Mouse (Mus musculus): ENCODE data around the gene Abi2. TPM values are rescaled to one million over a fixed set of nuclear protein-coding genes. Genes with fewer than 3 reads are reported as not detected.

The Abi2 gene
- total RNA-seq (2014; rRNA removed) (300 and 336 TPM in 2 replicates), polyA plus RNA-seq (2015; fragmentation: Nextera tagmentation; extraction: Ambion mirVana) (99.5 and 116 TPM in 2 replicates)

DNA sequence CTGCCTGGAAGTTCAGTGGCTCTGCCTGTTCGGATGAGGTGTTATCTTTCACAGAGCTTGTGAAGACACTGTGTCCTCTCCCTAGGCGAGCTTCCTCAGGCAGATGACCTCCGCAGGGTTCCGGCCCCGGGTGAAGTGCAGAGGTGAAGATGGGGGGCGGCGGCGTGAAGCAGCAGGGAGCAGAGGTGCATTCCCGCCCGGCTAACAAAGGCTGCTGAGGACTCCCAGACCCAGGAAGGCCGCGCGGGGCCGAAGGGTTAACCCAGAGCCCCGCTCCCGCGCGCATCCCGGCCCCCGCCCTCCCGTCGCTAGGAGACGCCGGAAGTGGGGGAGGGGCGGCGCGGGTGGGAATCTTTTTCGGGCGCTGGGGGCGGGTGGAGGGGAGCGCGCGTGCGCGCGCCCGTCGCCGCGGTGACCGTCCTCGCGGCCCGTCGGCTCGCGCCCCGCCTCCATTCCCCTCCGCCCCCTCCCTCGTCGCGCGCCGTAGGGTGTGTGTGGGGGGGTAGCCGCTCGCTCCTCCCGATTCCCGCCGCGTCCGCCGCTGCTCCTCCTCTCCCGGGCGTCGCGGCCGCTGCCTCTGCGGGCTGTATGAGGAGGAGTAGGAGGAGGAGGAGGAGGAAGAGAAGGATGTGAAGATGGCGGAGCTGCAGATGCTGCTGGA, at the start of gene Abi2:
Abi2 (plus strand) TSS at position 452 of the 661 bp plus-strand sequence.
- DNase-seq, result peak; percentile 97
- WGBS, result 1% methylated on average over 30 of the region's 69 CpGs
- TF ChIP-seq CTCF (IDR thresholded peaks at IDR 0.05; ENCODE audit: low read depth), result no peak

DNA sequence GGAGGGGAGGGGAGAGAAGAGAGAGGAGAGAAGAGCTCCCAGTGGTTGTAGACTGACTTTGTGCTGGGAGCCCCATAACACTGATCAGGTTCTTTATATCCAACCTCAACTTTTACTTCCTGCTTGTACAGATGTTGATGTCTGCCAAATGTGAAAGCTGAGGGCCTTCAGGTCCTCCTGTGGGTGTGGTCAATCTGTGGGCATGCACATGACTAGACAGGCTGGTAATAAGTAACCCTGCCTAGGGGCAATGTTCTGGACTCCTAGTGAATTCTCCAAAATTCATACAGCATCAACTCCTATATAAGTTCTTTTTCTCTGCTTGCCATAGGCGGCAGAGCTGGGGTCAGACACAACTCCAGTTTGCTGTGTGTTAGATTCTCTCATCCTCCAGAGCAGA, 47.8 kb upstream of the Abi2 start:
- no peak for DNase-seq
- H3K9me3 ChIP-seq (ENCODE audit: low read length), result no peaks in the 10 kb centered on the region
- H3K4me3 ChIP-seq (ENCODE audit: low read depth, low read length), result no peak overlapping the region
- no peak overlapping the region for H3K4me2 ChIP-seq (ENCODE audit: low read depth)
- no peak overlapping the region for H3K27ac ChIP-seq (ENCODE audit: low read depth, low read length)
- ATAC-seq, result no peak
- H3K27me3 ChIP-seq (ENCODE audit: insufficient read depth, low read length), result no peaks in the 10 kb centered on the region
- 94% methylated on average over 1 of the region's 1 CpGs for WGBS
- H3K9ac ChIP-seq, result no peak overlapping the region
- TF ChIP-seq CTCF (IDR thresholded peaks at IDR 0.05; ENCODE audit: low read depth), result no peak
- H3K36me3 ChIP-seq (ENCODE audit: insufficient read depth), result no peaks in the 10 kb centered on the region
- no peaks in the 10 kb centered on the region for H3K4me1 ChIP-seq (ENCODE audit: insufficient read depth)

More for the DNA sequence above, at the start of gene Abi2:
- no peaks in the 10 kb centered on the region for H3K9me3 ChIP-seq (ENCODE audit: low read length)
- peak within 1 kb of the TSS; percentile 99 for H3K4me3 ChIP-seq (ENCODE audit: low read depth, low read length)
- no peaks in the 10 kb centered on the region for H3K36me3 ChIP-seq (ENCODE audit: insufficient read depth)
- peak; percentile 91 for ATAC-seq
- H3K4me2 ChIP-seq (ENCODE audit: low read depth), result peak within 1 kb of the TSS; percentile 60
- H3K9ac ChIP-seq, result peak within 1 kb of the TSS; percentile 96
- no peaks in the 10 kb centered on the region for H3K27me3 ChIP-seq (ENCODE audit: insufficient read depth, low read length)
- H3K27ac ChIP-seq (ENCODE audit: low read depth, low read length), result peak within 1 kb of the TSS; percentile 98
- H3K4me1 ChIP-seq (ENCODE audit: insufficient read depth), result peaks cover 4% of the 10 kb centered on the region; the same call in 1 of the 2 replicates

- no peak overlapping the region for H3K4me3 ChIP-seq (ENCODE audit: low read depth, low read length)
- H3K27ac ChIP-seq (ENCODE audit: low read depth, low read length), result no peak overlapping the region
- no peaks in the 10 kb centered on the region for H3K27me3 ChIP-seq (ENCODE audit: insufficient read depth, low read length)
- no peaks in the 10 kb centered on the region for H3K9me3 ChIP-seq (ENCODE audit: low read length)
- peaks cover 2% of the 10 kb centered on the region; the same call in 1 of the 2 replicates for H3K36me3 ChIP-seq (ENCODE audit: insufficient read depth)
- no peak for TF ChIP-seq CTCF (IDR thresholded peaks at IDR 0.05; ENCODE audit: low read depth)
- H3K4me1 ChIP-seq (ENCODE audit: insufficient read depth), result no peaks in the 10 kb centered on the region
- ATAC-seq (no peak), DNase-seq (no peak)
- H3K9ac ChIP-seq, result no peak overlapping the region
- 89% methylated on average over 1 of the region's 1 CpGs for WGBS
- H3K4me2 ChIP-seq (ENCODE audit: low read depth), result no peak overlapping the region
Observed at GRCm38 (mm10) chr1:60376556-60376955, 32.9 kb upstream of the Abi2 start.

DNA sequence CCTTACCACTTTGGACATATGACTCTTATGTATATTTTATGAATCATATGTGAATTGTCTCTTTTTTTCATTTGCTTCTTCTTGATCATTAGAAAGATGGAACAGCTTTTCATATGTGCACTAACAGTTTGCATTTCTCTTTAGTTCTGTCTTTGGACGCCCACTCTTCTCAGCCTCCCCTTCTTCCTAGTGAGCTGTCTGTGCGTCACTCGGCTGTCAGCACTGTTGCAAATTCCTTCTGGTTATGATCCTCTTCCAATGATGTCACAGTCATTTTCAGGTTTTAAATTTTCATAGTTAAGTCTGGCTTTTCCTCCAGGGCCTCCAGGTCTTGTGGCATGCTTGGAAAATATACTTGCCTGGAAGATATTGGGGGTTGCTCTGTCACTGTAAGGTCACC, 27.5 kb upstream of the Abi2 start:
- Histone ChIP-seq H3K4me2 (ENCODE audit: low read depth) (no peak overlapping the region), H3K27ac (ENCODE audit: low read depth, low read length) (no peak overlapping the region), H3K4me3 (ENCODE audit: low read depth, low read length) (no peak overlapping the region), H3K9me3 (ENCODE audit: low read length) (no peaks in the 10 kb centered on the region), H3K27me3 (ENCODE audit: insufficient read depth, low read length) (no peaks in the 10 kb centered on the region), H3K9ac (no peak overlapping the region), H3K36me3 (ENCODE audit: insufficient read depth) (0 out of 2 replicates have a peak, but pooled peaks cover 6% of the 10 kb centered on the region), H3K4me1 (ENCODE audit: insufficient read depth) (no peaks in the 10 kb centered on the region)
- no peak for TF ChIP-seq CTCF (IDR thresholded peaks at IDR 0.05; ENCODE audit: low read depth)
- 76% methylated on average over 3 of the region's 3 CpGs for WGBS
- ATAC-seq (no peak), DNase-seq (no peak)

GRCm38 (mm10) chr1:60404848-60405247, 4.6 kb upstream of the Abi2 start:
- DNase-seq, result no peak
- ATAC-seq, result no peak
- WGBS, result 98% methylated on average over 1 of the region's 1 CpGs

GRCm38 (mm10) chr1:60408501-60409167, 785 bp upstream of the Abi2 start:
- WGBS, result 16% methylated on average over 13 of the region's 13 CpGs
- Histone ChIP-seq H3K36me3 (ENCODE audit: insufficient read depth) (no peaks in the 10 kb centered on the region), H3K4me3 (ENCODE audit: low read depth, low read length) (peak overlapping the region; percentile 99), H3K27ac (ENCODE audit: low read depth, low read length) (peak overlapping the region; percentile 98), H3K9ac (peak overlapping the region; percentile 96), H3K4me1 (ENCODE audit: insufficient read depth) (peaks cover 4% of the 10 kb centered on the region; the same call in 1 of the 2 replicates), H3K27me3 (ENCODE audit: insufficient read depth, low read length) (no peaks in the 10 kb centered on the region), H3K4me2 (ENCODE audit: low read depth) (peak overlapping the region; percentile 60), H3K9me3 (ENCODE audit: low read length) (no peaks in the 10 kb centered on the region)
- peak; percentile 12 for ATAC-seq
- no peak for DNase-seq
- TF ChIP-seq CTCF (IDR thresholded peaks at IDR 0.05; ENCODE audit: low read depth), result no peak

More at GRCm38 (mm10) chr1:60404848-60405247, 4.6 kb upstream of the Abi2 start:
- Histone ChIP-seq H3K36me3 (ENCODE audit: insufficient read depth) (no peaks in the 10 kb centered on the region), H3K4me1 (ENCODE audit: insufficient read depth) (no peaks in the 10 kb centered on the region), H3K9ac (no peak overlapping the region), H3K4me2 (ENCODE audit: low read depth) (no peak overlapping the region), H3K27ac (ENCODE audit: low read depth, low read length) (no peak overlapping the region), H3K4me3 (ENCODE audit: low read depth, low read length) (no peak overlapping the region), H3K27me3 (ENCODE audit: insufficient read depth, low read length) (no peaks in the 10 kb centered on the region), H3K9me3 (ENCODE audit: low read length) (no peaks in the 10 kb centered on the region)
- peak; percentile 45 for TF ChIP-seq CTCF (IDR thresholded peaks at IDR 0.05; ENCODE audit: low read depth)

All from forebrain, postnatal 0 days (tissue).